Mouse (Mus musculus): ENCODE data around the gene Gsta3. TPM values are rescaled to one million over a fixed set of nuclear protein-coding genes. Genes with fewer than 3 reads are reported as not detected.
A peak's percentile ranks its signal among the peaks of the same experiment; 100 is the strongest.
"Not testable (repeated sequence)": the region's sequence is repeated elsewhere in the genome, so short reads cannot be mapped to it uniquely, and the experiment has no call there.

Gsta3 gene
- 0.40 TPM in 1 of 2 replicates, not detected in the other for polyA plus RNA-seq (2016; fragmentation: Nextera tagmentation; extraction: Ambion mirVana)

DNA sequence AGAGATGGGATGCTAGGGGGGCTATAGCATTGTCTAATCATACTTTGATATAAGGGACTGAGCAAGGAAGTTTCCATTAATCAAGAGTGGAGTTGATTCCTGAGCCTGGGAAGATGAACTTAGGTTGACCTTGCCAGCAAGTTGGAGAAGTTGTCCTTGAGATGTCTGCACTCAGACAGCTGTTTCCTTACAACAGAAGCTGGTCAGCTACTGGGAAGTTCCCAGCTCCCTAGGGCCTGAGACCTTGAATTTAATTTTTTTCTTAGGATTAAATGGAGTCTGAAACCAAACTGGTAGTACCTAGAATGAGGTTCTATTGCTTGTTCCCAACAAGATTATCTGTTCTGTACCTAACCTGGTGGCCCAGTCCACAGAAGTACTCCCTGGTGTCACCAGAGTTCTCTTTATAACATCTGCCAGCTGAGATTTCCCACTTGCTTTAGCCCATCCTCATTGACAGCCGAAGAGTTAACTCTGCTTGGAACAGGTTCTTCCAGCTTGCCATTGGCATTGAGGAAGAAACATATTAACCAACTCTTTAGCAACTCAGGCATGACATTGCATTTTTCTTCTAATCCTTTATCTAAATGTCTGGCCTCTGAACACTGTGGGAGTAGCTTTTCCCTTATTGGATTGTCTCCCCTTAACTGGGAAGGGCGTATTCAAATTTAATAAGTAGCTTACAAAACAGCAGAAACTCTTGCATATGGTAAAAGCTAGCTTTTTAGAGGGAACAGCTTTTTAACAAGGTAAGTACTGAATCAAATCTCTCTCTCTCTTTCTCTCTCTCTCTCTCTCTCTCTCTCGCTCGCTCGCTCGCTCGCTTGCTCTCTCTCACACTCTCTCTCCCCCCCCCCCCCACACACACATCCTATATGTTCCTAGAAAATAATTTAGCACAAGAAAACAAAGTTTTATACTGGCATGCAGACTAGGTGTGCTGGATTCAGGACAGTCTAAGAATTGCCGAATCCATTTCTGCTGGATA lies at the start of gene Gsta3:
Gene Gsta3 (plus strand): TSS at position 679 of the 988 bp plus-strand sequence.
- Histone ChIP-seq H3K9me3 (no peaks in the 10 kb centered on the region), H3K36me3 (replicated peaks) (no peaks in the 10 kb centered on the region), H3K27me3 (ENCODE audit: poor library complexity, severe bottlenecking) (no peaks in the 10 kb centered on the region), H3K4me1 (no peaks in the 10 kb centered on the region), H3K27ac (no peak within 1 kb of the TSS), H3K4me3 (no peak within 1 kb of the TSS)
- 84% methylated on average over 8 of the region's 8 CpGs for WGBS
- no peak for DNase-seq (ENCODE audit: extremely low spot score, low spot score)

GRCm38 (mm10) chr1:21206241-21206640 lies 34.1 kb upstream of the Gsta3 start:
- no peak for DNase-seq (ENCODE audit: extremely low spot score, low spot score)
- Histone ChIP-seq H3K4me1 (no peaks in the 10 kb centered on the region), H3K36me3 (replicated peaks) (no peaks in the 10 kb centered on the region), H3K27me3 (ENCODE audit: poor library complexity, severe bottlenecking) (no peaks in the 10 kb centered on the region), H3K9me3 (no peaks in the 10 kb centered on the region), H3K4me3 (no peak overlapping the region), H3K27ac (no peak overlapping the region)
- 91% methylated on average over 1 of the region's 1 CpGs for WGBS

GRCm38 (mm10) chr1:21213537-21213936 lies 26.9 kb upstream of the Gsta3 start:
- H3K27ac ChIP-seq; H3K27me3 ChIP-seq (ENCODE audit: poor library complexity, severe bottlenecking); H3K4me3 ChIP-seq; H3K4me1 ChIP-seq; H3K9me3 ChIP-seq; H3K36me3 ChIP-seq (replicated peaks); DNase-seq (ENCODE audit: extremely low spot score, low spot score): not testable (repeated sequence)
- 34% methylated on average over 3 of the region's 3 CpGs for WGBS

- not testable (repeated sequence) for H3K27me3 ChIP-seq (ENCODE audit: poor library complexity, severe bottlenecking); H3K4me3 ChIP-seq; H3K36me3 ChIP-seq (replicated peaks); H3K9me3 ChIP-seq; DNase-seq (ENCODE audit: extremely low spot score, low spot score); H3K27ac ChIP-seq; H3K4me1 ChIP-seq
- 79% methylated on average over 6 of the region's 6 CpGs for WGBS
These were observed 26.2 kb upstream of the Gsta3 start for GRCm38 (mm10) chr1:21213991-21214692.

- peak; percentile 85 for DNase-seq (ENCODE audit: extremely low spot score, low spot score)
- Histone ChIP-seq H3K27me3 (ENCODE audit: poor library complexity, severe bottlenecking) (no peaks in the 10 kb centered on the region), H3K36me3 (replicated peaks) (no peaks in the 10 kb centered on the region), H3K27ac (peak within 1 kb of the TSS; percentile 93), H3K9me3 (no peaks in the 10 kb centered on the region), H3K4me3 (peak within 1 kb of the TSS; percentile 70), H3K4me1 (peaks cover 8% of the 10 kb centered on the region)
- WGBS = under 1% methylated on average over 17 of the region's 17 CpGs
These were observed 21.9 kb upstream of the Gsta3 start, which contains the start of gene Tmem14a for GRCm38 (mm10) chr1:21218489-21218919. Tmem14a (plus strand) TSS chr1:21218575.

DNA sequence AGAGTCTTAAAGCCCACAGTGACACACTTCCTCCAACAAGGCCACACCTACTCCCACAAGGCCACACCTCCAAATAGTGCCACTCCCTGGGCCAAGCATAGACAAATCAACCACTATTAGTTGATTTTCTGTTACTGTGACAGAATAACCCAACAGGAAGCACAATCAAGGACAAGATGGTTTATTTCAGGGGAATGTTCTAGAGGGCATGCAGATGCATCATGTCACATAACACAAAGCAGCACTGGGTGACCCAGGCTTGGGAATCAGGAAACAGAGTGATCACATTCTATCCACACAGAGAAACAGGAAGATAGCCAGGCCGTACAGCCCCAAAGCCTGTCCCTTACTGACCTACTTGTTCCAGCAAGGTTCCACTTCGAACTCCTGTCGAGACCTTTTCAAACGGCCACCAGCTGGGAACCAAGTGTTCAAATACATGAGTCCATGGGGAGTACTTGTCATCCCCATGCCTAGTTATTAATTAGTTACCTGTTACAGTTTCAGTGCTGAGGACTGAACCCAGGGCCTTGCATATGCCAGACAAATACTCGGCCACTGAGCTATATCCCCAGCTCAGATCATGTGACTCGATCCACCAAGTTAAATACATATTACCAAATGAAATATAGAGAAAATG lies 12.5 kb upstream of the Gsta3 start:
- H3K4me1 ChIP-seq = peaks cover 22% of the 10 kb centered on the region
- DNase-seq (ENCODE audit: extremely low spot score, low spot score) = no peak
- no peaks in the 10 kb centered on the region for H3K9me3 ChIP-seq
- H3K4me3 ChIP-seq = no peak overlapping the region
- 95% methylated on average over 6 of the region's 6 CpGs for WGBS
- H3K36me3 ChIP-seq (replicated peaks) = peaks cover 8% of the 10 kb centered on the region
- H3K27me3 ChIP-seq (ENCODE audit: poor library complexity, severe bottlenecking) = no peaks in the 10 kb centered on the region
- no peak overlapping the region for H3K27ac ChIP-seq

GRCm38 (mm10) chr1:21228740-21229722 lies 11.4 kb upstream of the Gsta3 start:
- not testable (repeated sequence) for H3K27ac ChIP-seq; H3K9me3 ChIP-seq; H3K36me3 ChIP-seq (replicated peaks); DNase-seq (ENCODE audit: extremely low spot score, low spot score); H3K4me3 ChIP-seq; H3K27me3 ChIP-seq (ENCODE audit: poor library complexity, severe bottlenecking)
- WGBS = 84% methylated on average over 15 of the region's 15 CpGs
- H3K4me1 ChIP-seq = peaks cover 22% of the 10 kb centered on the region

DNA sequence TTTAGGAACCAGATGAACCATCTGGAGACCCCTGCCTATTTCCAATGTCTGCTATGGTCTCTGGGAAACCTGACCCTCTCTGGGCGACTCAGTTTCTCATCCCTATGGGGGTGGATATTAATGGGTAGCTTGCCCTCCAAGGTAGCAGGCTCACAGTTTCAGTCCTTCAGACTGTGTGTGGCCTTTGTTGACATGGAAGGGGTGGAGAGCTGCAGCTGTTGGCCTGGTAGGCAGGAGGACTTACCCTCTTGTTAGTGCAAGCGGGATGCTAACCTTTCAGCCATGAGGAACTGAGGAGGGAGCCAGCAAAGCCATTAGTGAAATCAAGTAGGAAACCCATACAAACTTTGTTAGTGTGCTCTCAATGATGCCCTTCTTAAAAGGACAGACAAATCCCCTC lies 10.0 kb upstream of the Gsta3 start:
- 81% methylated on average over 2 of the region's 2 CpGs for WGBS

GRCm38 (mm10) chr1:21231744-21232464 lies 8.5 kb upstream of the Gsta3 start:
- Histone ChIP-seq H3K4me3 (no peak overlapping the region), H3K27me3 (ENCODE audit: poor library complexity, severe bottlenecking) (no peaks in the 10 kb centered on the region), H3K36me3 (replicated peaks) (peaks cover 8% of the 10 kb centered on the region), H3K27ac (no peak overlapping the region), H3K9me3 (no peaks in the 10 kb centered on the region), H3K4me1 (peaks cover 22% of the 10 kb centered on the region)
- 61% methylated on average over 5 of the region's 5 CpGs for WGBS
- no peak for DNase-seq (ENCODE audit: extremely low spot score, low spot score)

More for the DNA sequence above, 10.0 kb upstream of the Gsta3 start:
- no peaks in the 10 kb centered on the region for H3K27me3 ChIP-seq (ENCODE audit: poor library complexity, severe bottlenecking)
- no peak overlapping the region for H3K27ac ChIP-seq
- no peak overlapping the region for H3K4me3 ChIP-seq
- no peak for DNase-seq (ENCODE audit: extremely low spot score, low spot score)
- peaks cover 22% of the 10 kb centered on the region for H3K4me1 ChIP-seq
- H3K36me3 ChIP-seq (replicated peaks) = peaks cover 8% of the 10 kb centered on the region
- no peaks in the 10 kb centered on the region for H3K9me3 ChIP-seq

GRCm38 (mm10) chr1:21232516-21232915 lies 7.9 kb upstream of the Gsta3 start:
- Histone ChIP-seq H3K9me3 (no peaks in the 10 kb centered on the region), H3K4me3 (no peak overlapping the region), H3K36me3 (replicated peaks) (peaks cover 6% of the 10 kb centered on the region), H3K27ac (no peak overlapping the region), H3K27me3 (ENCODE audit: poor library complexity, severe bottlenecking) (no peaks in the 10 kb centered on the region), H3K4me1 (peaks cover 22% of the 10 kb centered on the region)
- DNase-seq (ENCODE audit: extremely low spot score, low spot score) = no peak
- 90% methylated on average over 1 of the region's 1 CpGs for WGBS

GRCm38 (mm10) chr1:21235359-21235758 lies 5.0 kb upstream of the Gsta3 start:
- Histone ChIP-seq H3K36me3 (replicated peaks) (no peaks in the 10 kb centered on the region), H3K27ac (no peak overlapping the region), H3K27me3 (ENCODE audit: poor library complexity, severe bottlenecking) (no peaks in the 10 kb centered on the region), H3K4me3 (no peak overlapping the region), H3K4me1 (peaks cover 17% of the 10 kb centered on the region), H3K9me3 (no peaks in the 10 kb centered on the region)
- no peak for DNase-seq (ENCODE audit: extremely low spot score, low spot score)
- WGBS = 91% methylated on average over 6 of the region's 6 CpGs
